Mouse (Mus musculus) kidney, adult 9 months (tissue): ENCODE data around the gene Zc3h12a.

Source experiments
- DNase-seq: peaks from one replicate; pipeline ENCODE4 v3.0.0; 2022

Zc3h12a gene

DNA sequence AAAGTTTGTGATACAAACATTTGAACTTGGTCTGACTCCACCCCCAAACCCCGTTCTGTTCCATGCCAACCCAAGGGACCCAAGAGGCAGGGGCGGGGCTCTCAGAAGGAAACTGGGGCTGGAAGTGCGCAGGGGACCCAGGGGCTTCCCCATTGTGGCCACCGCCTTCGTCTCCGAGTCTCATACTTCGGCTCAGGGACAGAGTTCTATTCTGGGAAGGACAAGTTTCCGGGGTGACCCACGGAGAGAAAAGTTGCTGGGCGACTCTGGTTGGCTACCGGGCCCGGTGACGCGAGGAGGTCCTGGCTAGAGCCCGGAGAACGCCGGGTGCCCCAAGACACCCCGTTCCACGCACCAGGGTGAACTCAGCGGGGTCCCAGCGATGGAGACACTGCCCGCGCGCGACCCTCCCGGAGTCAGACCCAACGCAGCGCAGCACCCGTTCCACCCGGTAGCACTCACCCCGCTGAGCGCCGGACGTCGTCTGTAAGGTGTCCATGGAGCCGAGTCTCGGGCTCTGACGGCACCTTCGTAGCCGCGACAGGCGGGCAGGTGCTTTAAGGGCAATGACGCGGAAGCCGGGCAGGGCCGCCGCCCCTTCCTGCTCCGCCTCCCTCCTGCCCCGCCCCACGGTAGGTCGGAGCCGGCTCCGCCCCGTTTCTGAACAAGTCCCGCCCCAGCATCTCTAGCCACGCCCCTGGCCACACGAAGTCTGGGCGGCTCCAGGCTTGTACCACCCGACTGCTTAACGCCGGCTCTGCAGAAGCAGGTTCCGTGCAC, at the start of gene Zc3h12a:
Gene Zc3h12a (minus strand): TSS at position 536 of the 780 bp plus-strand sequence.
- DNase-seq, result peak; percentile 91

DNA sequence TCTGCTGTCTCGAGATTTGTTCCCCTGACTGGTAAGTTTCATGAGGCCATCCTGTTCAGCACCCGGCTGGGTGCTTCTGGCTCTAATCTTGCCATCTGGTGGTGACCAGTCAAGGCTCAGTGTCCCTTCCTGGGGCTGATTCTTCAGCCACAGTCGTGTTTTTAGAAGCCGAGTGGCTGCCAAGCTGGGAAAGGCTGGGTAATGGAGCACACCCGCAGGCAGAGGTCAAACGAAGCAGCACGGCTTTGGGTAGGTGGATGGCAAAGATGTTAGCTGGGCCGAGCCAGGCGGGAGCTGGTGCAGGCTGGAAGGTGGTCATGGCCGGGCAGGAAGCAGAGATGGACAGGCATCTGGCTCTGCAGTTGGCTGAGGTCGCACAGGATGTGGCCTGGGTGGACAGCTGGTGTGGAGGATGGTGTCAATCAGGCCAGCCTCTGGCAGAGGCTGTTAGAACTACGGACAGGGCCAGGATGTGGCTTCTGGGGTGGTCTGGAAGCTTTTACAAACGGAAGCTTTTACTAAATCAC, 49.1 kb upstream of the Zc3h12a start:
- DNase-seq, result peak; percentile 33

DNA sequence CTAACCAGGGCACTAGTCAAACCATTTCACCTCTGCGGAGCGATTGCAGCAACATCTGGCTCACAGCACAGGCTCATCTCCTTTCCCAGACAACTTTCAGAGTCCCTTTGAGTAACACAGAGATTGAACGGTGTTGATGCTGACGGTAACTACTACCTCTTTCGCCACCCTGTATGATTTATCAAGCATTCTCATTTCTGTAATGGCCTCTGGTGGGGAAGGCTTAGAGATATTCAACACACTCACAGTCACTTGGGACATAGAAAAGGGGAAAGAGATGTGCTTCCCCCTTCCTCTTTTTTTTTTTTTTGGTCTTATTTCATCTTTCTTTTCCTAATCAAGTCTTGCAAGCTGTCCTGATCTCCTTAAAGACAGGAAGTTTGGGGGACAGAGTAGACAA, 48.5 kb upstream of the Zc3h12a start:
- no peak for DNase-seq

DNA sequence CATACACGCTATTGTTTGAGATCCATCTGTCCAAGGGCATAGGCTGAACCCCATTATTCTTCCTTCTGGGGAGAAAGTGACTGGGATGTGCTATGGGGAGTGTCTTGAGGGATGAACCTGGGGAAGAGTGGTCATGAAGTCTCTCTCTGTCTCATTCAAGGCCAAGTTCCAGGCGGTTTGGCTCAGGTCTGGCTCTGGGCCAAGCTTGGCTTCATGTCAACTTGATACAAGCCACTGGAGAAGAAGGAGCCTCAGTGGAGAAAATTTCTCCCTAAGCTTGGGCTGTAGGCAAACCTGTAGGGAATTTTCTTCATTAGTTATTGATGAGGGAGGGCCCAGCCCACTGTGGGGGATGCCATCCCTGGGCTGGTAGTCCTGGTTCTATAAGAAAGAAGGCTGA, 48.0 kb upstream of the Zc3h12a start:
- DNase-seq, result peak; percentile 62

DNA sequence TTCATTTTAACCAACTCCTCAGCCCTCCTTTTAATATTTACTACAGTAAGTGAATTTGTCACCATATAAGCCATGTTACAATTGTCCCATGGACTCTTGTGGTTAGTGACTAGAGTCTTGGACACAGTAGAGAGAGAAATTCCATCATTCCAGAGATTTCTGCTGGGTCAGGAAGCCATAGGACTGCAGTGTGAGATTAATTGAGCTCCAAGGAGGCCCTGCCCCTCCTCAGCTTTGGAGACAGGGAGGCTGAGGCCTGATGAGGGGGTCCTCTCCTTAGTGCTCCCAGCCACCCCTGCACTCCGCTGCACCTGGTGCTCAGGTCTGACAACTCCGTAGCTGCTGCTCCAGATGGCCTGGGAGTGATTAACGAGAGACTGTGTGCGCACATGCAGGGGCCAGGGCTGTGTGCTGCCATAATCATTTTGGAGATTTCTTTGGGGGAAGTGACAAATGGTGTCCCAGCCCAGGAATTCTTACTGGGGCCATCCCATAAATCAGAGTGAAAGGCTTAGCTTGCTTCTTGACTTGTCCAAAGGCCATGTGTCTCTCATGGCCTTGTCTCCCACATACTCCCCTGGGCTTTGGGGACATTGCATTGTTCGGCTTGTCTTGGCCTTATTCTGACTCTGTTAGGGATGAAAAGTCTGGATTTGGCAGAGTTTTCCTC, 47.0 kb upstream of the Zc3h12a start:
- DNase-seq, result peak; percentile 36

DNA sequence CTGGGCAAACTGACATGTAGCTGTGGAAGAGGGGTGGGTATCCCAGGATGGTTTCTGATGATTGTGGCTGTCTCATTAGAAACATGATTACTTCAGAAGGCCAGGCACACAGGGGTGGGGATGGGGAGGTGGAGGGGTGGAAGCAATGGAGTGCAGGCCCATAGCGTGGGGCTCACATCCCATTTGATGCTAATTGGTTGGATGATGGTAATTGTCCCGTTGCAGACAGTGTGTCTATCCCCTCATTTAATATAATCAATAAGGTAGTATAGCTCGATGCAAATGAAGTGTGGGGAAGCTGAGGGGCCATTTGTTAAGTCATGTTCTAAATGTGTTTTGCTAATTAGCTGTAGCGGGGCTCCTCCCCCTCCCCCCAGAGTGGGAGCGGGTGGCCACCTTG, 45.5 kb upstream of the Zc3h12a start:
- DNase-seq, result no peak

DNA sequence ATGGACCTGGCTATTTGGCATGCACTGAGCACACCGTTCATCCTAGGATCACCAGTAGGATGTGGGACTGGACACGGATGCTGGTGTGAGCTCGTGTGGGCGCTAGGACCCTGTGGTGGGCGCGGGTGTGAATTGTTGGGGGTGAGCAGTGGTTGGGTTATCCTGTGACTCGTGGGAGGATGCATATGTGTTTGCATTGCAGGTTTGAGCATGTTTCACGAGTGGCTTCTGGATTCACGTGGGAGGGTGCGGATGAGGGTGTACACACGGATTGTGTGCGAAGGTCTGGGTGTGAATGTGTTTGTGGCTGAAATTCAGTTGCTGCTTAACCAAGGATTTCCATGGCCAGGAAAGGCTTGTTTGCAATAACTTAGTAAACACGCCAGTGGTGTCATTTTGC, 45.1 kb upstream of the Zc3h12a start:
- no peak for DNase-seq

DNA sequence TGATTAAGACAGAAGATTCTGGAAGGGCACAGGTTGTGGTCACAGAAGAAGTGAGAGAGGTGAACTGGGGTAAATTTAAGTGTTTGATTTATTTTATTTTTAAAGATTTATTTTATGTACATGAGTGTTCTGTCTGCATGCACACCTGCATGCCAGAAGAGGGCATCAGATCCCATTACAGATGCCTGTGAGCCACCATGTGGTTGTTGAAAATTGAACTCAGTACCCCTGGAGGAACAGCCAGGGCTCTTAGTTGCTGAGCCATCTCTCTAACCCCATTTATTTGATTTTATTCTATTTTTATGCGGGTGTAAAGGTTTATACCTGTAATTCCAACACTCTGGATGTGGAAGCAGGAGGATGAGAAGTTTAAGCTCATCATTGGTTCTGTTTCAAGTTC, 40.1 kb upstream of the Zc3h12a start:
- DNase-seq, result no peak

DNA sequence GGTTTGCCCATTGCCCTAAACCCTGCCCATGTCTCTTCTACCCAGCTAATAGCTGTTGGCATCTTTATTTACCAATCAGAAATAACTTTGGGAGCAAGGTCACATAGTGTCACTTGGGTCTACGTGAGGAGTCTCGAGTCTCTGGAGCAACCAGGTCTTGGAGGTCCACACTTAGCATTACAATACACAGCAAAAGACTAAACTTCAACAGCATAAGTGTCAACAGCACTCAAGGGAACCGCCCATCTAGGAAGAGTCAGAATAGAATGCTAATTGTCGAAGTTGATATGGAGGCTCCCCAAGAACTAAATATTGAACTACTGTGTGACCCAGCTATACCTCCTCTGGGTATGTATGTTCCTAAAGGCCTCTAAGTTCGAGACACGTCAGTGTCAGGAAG, 37.2 kb upstream of the Zc3h12a start:
- DNase-seq, result no peak

DNA sequence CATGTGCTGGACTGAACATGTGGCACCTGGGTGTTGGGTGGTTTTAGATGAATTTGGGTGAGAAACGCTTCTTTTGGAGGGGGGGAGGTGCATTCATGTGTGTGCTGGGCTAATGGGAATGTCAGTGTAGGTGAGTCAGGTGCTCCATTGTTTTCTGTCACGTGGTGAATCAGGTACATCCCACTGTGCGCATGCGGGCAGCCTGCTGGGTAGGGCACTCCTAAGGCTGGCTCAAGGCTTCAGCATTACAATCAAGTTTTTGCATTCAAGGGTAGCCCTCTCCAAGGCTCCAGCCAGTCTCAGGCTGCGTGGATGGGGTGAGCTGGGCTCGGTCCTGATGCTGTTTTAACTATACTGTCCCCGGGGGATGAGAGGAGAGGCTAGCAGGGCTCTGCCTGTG, 35.1 kb upstream of the Zc3h12a start:
- DNase-seq, result no peak

DNA sequence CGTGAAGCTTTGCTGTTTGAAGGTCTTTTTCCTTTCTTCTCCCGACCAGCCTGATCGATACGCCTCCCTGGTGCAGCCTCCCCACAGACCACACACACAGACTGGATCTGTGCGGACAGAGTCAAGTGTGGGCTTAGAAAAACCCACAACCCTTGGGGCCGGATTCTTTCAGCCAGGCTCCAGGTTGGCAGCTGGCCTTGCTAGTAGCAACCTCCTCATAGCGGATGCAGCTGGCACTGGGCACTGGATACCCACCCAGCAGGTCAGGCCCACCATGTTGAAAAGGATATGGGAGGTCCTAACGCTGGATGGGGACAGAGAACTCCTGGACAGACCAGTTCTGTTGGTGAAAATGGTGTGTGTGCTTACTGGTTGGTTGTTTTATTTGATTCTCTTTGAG, 33.8 kb upstream of the Zc3h12a start:
- no peak for DNase-seq

DNA sequence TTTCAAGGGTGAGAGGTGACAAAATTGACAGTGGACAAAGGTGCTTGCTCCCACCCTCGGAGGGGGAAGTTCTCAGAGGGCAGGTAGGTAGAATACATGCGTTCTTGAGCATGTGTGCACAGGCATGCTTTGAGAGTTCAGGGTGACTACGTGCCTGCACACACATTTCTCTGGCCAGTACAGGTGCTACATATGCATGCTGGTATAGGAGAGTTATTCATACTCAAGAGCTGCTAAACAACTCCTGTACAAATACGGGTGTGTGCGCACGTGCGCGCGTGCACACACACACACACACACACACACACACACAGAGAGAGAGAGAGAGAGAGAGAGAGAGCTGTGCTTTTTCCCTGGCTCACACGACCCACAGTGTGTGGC, 33.3 kb upstream of the Zc3h12a start:
- no peak for DNase-seq

DNA sequence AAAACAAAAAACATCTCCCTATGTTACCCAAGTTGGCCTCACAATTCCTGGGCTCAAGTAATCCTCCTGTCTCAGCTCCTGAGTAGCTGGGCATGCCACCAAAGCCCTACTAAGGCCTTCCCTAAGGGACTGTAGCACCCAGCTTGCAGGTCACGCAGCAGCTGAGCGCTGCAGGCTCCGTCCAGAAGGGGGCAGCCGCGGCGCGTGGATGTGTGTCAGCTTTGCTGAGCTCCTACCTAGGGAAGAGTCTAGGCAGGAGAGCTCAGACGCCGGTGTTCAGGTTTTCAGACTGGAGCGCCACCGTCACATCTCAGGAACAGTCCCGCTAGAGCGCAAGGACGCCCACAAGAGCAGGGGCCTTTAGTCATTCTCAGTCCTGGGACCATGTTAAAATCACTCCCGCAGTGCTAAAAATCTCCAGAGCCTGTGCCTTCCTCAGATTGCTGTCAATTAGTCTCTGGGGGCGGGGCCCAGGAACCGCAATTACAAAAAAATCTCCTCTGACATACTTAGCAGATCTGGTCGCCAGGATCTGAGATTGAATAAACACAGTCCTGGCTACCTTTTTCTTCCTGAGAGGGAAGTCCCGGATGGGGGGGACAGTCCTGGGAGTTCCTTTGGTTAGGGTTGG, 32.8 kb upstream of the Zc3h12a start:
- peak; percentile 87 for DNase-seq

DNA sequence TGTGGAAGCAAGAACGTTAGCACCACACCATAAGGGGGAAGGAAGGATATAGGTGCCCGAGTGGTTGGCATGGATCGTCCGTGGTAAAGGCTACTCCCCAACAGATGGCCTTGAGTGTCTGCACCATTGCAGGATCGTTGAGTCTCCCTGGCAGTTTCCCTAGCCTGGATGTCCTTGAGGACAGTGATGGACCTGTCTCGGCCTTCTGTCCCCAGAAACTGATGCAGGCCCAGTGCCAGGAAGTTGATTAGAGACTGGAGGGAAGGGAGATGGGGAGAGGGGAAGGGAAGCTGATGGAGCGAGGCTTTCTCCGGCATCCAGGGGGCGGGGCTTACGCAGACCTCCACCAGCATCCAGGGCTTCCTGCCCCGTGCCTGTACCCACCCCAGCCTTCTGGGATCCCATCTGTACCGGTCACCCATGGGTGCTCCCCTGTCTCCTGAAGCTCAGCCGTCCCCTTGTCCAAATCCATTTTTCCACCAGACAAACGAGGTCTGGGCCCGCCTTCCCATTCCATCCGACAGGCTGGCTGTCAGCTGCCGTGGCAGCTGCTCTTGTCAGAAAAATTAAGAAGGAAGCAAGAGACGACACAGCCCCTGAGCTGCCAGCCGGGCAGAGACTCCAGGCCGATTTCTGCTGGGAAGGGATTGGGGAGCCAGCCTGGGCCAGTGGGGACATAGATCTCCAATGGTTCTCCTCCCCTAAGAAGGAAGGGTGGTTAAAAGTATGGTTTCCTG, 31.1 kb upstream of the Zc3h12a start:
- DNase-seq, result no peak

DNA sequence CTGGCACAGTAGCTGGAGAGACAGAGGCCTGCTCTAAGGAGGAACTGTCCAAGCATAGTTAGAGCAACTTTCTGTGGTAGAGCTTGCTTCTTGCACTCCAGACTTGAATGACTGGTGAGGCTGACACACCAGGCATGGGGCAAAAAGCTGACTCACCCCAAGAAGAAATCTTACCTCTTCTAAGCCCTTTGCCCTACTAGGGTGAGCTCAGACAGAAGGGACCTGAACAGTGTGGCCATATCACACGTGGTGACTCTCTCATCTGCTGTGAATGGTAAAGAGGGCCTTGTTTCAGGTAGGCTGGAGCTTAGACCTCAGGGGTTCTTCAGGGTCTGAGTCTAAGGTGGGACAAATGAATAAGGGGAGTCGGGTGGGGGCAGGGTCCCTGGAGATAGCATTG, 30.4 kb upstream of the Zc3h12a start:
- no peak for DNase-seq

DNA sequence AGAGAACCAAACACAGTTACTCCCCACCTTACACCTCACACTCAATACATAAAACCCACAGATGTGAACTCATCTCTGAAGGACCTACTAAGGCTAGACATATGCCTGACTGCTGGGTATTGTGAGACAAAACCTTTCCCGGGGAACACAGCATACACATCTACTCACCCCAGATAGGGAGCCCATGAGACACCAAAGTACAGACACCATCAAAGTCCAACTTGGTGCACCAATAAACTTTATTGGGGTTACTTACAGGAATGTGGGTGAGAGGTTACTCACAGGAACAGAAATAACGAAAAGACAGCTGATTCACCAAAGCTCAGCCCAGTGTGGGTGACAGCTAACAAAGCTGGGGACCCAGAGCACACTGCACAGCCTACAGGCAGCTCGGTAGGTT, 29.7 kb upstream of the Zc3h12a start:
- DNase-seq, result no peak

DNA sequence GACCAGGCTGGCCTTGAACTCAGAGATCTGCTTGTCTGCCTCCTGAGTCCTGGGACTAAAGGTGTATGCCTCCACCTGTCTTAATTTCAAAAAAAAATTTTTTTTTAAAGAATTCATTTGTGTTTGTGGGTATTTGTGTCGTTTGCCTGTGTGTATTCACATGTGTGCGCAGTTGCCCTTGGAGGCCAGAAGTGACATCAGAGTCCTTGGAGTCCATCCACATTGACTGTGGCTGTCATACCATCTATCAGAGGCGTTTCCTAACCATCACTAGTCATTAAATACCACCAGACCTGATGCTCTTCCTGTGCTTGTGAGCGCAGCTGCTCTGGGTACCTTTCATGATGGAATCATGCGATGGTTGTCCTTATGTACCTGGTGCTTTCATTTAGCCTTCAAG, 28.0 kb upstream of the Zc3h12a start:
- no peak for DNase-seq

DNA sequence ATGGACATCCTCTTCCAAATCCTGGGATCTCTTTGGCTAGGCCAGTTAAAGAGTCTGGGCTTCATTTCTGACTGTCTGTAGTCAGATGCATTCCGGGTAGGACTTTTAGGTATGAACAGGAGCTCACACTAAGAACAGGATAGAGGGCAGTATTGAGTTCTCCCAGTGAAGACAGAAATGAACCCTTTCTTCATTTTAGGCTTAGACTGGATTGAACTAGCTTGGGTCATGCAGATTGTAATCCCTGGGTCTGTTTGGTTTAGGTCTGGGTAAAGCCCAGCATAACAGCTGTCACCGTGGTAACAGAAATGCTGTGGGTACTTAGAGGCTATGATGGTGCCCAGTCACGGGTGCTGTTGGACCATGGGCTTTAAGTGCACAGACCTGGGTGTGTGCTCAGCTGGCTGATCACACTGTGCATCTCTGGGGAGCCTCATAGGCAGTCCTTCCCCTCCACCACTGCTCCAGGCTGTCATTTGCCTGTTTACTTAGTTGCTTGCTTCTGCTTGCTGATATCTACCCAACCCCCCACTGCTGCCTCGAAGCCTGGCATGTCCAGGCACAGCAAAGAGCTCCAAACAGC, 26.1 kb upstream of the Zc3h12a start:
- DNase-seq, result no peak

DNA sequence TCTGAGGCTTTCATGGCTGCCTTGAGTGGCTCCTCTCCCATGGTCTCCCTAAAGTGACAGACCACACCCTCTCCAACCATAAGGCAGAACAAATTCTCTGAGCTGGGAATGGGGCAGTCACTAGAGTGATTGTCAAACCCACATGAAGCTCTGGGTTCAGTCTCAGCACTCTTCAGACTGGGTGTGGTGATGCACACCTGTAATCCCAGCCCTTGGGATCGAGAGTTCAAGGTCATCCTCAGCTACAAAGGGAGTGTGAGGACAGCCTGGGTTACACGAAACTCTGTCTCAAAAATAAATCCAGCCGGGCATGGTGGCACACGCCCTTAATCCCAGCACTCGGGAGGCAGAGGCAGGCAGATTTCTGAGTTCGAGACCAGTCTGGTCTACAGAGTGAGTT, 24.8 kb upstream of the Zc3h12a start:
- no peak for DNase-seq

DNA sequence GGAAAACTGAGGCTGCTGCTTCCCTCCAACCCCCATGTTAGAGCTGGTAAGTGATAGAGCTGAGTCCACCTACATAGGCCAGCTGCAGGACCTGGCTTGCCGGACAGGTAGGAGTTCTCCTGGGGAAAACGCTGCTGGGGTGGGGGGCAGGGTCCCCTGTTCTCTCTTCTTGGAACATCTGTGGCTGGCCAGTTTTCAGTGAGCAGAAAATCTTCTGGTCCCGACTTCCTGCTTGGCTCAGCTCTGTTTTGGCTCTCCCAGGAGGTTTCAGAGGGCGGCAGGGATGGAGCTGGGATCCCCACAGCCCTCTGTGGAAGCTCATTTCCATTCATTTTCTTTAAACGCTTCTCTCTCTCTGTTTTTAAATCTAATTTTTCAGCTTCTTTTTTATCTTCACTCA, 21.8 kb upstream of the Zc3h12a start:
- DNase-seq, result no peak

DNA sequence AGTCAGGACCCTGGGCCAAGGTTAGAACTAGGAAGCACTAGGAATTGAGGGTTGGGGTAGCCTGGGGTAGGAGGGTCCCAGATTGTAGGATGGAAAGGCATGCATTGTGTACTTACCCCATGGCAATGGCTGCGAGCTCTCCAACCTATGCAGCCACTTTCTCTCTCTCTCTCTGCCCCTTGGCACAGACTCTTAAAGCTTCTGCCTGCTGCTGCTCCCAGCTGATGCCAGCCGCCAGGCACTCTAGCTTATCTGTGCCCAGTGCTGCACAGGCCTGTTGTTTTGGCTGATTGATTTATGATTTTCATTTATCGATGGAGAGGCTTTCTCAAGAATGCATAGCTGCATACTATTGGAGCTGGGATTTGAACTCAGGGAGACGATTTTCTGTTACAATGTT, 20.3 kb upstream of the Zc3h12a start:
- no peak for DNase-seq

DNA sequence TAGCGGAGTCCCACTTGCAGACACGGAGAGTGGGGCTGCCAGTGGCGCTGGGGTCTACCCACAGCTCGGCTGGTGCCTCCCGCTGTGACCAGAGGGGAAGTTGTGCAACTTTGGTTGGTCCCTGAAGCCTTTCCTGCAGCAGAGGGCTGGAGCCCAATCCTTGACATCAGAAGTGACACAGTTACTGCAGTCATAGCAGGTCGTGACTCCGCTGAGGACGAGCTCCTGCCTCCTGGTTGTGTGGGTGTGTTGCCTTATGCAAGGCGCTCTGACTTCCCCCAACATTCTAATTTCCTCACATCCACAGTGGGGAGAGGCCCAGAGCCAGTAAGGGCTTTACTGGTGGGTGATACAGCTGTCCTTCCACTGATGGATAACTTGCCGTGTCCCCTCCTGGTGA, 17.6 kb upstream of the Zc3h12a start:
- DNase-seq, result no peak

DNA sequence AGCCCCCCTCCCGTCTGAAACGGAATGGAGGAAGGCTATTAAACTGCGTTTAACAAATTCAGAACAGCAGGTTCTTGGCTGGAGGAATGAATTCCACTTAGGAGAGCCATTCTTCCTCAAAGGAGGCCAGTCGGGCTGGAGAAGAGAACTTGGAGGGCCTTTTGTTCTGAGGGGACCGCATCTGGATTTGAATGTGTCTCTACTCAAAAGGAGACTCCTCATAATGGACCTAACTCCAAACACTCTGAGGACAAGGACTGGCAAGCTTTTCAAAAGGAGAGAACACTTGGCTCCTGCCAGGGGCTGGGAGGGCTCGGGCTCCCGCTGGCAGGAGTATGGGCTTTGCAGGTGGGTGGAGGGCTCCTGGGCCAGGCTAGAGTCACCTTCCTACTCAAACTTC, 17.0 kb upstream of the Zc3h12a start:
- no peak for DNase-seq
